Mouse (Mus musculus) naive thymus-derived CD4-positive, alpha-beta T cell, adult 2 months (primary cell): Measurements from ENCODE around the gene Kif14.
"Not testable (repeated sequence)": the region's sequence is repeated elsewhere in the genome, so short reads cannot be mapped to it uniquely, and the experiment has no call there.

Experiments
- DNase-seq: peaks from one replicate; pipeline ENCODE4 v3.0.0-alpha.2; 2011; ENCODE audit warnings: low read depth

Gene Kif14

DNA sequence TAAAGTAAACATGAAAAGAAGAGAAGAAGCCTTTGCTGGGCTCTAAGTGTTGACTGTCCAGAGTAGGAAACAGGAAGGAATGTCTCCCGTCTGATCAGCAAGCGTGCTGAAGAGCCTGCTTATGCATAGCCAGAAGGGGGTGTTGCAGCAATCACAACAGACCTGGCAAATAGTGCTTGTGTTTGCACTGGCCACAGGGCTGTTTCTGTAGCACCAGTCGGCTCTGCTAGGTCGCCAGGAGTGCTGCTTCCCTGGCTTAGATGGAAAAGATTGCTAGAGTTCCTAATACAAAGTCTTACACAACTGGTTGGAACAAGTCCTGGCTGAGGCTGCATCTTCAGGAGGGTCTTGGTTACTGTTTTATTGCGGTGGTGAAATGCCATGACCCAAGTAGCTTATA, 25.5 kb downstream of the Kif14 start:
- DNase-seq = no peak

DNA sequence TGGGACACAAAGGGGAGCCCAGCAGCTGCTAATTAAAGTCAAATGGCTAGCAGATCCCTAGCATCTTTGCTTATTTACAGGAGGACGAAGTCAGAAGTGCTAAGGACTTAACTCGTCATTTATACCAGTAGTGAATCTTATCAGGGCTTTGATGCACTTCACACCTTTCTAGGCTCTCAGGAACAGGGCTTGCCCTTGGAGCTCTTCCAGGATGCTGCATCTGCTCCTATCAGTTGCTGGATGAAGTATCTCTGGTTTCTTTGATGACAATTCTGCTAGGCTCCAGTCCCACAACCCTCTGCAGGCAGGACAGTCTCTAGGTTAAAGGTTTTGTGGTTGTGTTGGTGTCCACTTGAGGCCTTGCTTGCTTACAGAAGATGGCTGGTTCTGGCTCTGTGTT, 26.1 kb downstream of the Kif14 start:
- no peak for DNase-seq

DNA sequence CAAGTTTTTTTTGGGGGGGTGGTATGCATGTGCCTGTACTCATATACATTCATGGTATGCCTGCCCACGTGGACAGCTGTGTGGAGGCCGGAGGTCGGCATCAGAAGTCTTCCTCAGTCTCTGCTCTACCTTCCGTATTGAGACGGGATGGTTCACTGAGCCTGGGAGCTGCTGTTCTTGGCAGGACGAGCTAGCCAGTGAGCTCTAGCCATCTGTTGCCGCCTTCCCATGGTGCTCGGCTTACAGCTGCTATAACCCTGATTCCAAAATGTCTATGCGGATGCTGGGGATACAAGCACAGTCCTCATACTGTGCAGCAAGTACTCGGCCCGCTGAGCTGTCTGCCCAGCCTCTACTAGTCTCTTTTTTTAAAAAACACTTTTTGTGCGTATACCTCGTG, 33.2 kb downstream of the Kif14 start:
- no peak for DNase-seq

DNA sequence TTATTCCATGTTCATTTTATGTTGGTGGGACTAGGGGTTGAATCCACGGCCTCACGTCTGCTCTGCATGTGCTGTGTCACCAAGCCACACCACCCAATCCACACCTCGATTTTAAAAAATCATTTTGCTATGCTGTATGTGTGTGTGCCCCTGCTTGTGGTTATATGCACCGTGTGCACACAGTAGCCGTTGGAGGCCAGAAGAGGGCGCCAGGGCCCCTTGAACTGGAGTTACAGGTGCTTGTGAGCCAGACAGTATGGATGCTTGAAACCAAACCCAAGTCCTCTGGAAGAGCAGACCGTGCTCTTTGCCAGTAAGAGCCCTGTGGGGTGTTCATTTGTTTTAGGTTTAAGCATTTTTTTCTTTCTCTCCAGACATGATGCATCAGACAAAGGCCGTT, 36.8 kb downstream of the Kif14 start:
- DNase-seq = no peak

DNA sequence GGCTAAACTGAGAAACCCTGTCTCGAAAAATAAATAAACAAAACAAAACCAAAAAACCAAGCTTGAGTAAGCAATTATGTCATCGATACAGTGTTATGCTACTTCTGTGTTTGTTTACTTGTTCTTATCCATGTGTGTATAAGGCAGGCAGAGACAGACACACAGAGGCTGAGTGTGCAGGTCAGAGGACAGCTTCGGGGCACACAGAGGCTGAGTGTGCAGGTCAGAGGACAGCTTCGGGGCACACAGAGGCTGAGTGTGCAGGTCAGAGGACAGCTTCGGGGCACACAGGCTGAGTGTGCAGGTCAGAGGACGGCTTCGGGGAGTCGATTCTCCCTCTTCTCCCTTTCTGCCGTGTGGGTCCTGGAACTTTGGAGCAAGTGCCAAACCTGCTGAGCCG, 40.1 kb downstream of the Kif14 start:
- not testable (repeated sequence) for DNase-seq

DNA sequence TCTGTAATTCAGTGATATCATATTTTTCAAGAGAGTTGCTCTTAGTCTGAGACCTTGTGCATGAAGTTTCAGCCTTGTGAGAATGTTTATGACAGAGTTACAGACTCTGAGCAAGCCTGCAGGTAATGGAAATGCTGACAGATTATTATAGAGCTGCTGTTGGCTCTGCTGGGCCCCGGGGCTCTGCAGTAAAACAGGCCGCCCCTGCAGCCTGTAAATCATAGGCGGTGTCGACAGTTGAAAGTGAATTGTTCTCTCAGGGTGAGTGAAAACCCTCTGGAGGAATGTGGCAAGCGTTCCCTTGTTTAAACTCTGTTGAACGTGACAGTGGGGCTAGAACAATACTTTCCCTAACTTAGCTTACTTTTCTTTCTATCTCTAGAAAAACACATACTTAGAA, 46.2 kb downstream of the Kif14 start:
- no peak for DNase-seq

DNA sequence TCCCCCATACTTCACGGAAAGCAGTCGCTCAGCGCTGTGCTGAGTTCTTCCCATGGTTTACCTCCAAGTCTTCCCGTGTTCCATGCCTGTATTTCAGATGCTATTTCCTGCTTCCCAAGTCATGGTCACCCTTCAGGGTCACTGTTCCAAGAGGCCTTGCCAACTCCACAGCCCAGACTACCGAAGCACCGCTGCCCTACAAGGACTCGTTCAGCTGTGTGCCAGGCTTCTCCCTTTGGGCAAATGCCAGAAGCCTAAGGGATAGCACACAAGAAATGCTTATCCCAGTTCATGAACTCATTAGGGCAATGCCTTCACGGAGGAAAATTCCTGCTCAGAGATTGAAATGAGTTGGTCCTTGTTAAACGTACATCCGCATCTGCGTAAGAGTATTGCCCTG, 47.0 kb downstream of the Kif14 start:
- DNase-seq = no peak

DNA sequence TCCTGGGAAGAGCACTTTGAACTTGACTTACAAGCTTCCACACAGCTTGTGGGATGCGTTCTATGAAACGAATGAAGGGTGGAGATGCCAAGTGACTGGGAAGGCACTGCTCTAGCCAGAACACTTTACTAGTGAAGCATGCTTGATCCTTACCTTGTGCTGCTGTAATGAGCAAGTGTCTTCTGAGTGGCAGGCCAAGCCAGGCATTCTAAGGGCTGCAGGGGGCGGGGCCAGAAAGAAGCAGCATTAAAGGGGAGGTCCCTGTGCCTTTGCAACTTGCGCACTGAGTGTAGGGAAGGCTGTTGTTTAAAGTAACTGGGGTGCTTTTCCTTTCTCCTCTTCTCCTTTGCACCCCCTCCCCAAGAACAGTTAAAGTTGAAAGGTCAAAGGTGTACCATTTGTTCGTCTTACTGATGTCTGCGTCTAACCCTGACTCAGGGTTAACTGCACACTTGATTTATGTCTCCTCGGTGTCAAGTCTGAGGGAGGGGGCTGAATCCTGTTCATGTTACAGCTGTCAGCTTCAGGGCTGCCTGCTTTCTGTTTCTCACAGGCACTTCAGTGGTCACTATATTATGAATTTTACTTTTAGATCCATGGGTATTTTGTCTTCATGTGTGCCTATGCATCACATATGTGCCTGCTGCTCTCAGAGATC, 52.7 kb downstream of the Kif14 start:
- DNase-seq = no peak

DNA sequence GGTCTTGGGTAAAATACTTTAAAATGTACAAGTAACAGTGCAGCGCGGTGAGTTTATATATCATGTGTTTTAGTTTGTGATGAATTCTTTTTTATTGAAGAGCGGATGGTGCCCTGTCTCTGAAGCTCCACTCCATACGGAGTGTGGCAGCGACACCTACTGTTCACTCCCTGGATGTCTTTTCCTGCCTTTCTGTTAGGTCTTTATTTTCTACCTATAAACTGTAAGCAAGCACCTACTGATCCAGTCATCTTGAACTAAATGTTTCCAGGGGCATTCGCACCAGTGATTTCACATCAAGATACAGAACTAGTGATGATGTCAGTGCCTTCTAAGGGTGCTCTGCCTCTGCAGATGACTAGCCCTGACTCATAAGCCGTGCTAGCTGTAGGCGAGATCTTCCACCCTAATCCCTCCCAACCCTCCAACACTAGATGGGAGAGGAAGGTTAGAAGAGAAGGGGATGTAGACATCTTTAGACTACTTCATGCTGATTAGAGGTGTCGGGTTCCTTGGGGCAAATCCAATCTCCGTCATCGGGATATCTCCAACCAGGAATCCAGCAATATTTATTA, 55.3 kb downstream of the Kif14 start:
- DNase-seq = peak; percentile 14

DNA sequence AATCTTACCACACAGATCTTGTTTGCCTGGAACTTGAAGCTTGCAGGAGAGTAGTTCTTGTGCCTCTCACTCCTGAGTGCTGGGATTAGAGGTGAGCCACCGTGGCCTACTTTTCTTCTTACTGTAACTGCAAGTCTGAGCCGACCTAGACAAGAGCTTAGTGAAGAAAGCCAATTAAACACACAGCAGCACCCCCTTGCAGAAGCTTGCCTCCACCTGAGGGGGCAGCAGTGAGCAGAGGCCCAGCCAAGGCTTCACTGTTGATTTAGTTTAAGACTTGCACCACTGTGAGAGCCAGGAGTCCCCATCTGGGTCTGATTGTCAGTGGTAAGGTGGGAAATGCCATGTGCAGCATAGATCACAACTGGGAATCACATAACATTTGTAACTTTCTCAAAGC, 58.8 kb downstream of the Kif14 start:
- DNase-seq = peak; percentile 75

DNA sequence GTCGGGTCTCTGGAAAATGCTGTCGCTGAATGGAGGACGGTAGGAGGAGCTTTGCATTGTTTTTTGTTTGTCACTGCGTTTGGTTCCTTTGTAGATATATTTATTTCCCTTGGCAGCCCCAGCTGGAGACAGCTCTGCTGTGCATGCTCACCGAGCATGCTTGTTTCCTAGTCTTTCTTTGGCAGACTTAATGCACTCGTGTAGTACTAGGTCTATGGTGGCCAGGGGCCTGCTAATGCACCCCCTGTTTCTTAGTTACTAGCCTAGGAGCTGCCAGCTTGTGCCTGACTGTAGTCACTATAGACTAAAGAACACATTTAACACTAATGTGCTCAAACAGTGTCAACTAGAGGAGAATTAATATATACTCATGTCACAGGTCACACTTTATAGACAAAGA, 59.7 kb downstream of the Kif14 start:
- DNase-seq = no peak

DNA sequence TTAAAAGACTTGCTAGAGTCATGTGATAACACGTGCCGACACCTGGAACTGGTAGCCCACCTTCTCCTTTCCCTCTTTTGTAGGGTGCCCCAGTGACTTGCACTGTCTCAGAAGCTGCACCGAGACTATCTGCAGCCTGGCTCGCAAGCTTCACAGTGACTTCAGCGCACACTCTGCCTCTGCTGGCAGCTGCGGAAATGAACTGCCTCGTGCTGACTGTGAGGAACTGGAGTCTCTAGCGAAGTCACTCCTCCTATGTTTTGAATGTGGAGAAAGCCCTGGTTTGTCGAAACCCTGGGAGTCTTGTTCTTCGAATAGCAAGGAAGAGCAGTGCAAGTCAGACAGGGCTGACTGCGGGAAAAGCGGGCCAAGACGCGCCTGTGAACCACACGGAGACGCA, 61.0 kb downstream of the Kif14 start:
- no peak for DNase-seq

DNA sequence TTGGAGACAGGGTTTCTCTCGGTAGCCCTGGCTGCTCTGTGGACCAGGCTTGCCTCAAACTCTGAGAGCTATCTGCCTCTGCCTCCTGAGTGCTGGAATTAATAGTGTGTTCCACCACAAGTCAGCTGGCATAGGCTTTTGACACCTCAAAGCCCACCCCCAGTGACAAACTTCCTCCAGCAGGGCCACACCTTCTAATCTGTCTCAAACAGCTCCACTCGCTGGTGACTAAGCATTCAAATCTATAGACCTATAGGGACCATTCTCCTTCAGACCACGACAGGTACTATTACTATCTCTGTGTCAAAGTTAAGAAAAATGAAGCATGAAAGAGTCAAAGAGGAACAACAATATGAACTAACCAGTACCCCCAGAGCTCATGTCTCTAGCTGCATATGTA, 66.4 kb downstream of the Kif14 start:
- no peak for DNase-seq

DNA sequence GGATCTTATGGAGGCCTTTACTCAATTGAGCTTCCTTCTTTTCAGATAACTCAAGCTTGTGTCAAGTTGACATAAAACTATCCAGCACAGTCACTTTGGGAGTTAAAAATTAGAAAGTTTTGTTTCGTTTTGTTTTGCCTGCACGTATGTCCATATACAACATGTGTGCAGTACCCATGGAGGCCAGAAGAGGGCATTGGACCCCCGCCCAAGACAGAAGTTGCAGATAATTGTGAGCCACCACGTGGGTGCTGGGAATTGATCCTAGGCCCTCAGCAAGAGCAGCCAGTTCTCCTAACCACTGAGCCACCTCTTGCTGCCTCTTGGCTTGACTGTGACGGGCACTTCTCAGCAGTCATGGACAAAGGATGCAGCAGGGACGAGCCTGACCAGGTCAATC, 70.8 kb downstream of the Kif14 start:
- no peak for DNase-seq

DNA sequence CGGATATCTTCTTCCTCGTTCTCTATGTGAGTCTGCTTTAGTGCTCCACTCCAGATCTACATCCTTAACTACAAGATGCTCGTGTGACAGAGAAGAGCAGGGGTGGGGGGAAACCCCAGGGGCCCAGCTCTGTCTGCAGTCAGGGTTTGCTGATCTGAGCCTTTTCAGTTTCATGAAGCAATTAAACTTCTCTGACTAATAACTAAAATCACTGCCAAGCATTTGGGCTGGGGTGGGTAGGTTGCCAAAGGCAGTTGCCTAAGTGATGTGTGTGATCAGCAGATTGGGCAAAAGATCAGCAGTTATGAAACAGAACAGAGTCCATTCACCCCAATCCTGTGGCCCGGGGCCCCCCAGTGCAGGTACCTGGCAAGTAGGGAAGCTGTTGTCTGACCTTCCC, 72.1 kb downstream of the Kif14 start:
- no peak for DNase-seq

DNA sequence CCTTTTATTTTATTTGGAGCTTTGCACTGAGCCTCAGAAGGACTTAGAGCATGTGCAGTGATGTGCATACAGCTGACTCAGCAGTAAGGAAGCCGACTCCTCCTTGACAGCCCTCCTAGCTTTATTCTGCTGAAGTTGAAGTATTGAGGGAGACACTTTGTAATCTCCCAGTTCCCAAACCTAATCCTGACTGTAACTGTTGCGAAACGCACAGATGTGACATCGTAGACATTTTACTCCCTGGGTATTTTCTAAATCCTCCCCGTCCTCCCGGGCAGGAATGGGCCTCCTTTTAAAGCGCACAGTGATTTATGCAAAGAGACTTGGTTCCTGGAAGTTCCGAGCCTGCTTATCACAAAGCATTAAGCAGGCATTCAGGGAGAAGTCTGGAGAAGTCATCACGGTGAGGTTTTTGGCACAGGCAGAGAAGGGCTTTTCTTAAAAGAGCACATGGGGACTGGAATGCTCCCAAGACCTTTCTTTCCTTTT, 74.3 kb downstream of the Kif14 start:
- no peak for DNase-seq

DNA sequence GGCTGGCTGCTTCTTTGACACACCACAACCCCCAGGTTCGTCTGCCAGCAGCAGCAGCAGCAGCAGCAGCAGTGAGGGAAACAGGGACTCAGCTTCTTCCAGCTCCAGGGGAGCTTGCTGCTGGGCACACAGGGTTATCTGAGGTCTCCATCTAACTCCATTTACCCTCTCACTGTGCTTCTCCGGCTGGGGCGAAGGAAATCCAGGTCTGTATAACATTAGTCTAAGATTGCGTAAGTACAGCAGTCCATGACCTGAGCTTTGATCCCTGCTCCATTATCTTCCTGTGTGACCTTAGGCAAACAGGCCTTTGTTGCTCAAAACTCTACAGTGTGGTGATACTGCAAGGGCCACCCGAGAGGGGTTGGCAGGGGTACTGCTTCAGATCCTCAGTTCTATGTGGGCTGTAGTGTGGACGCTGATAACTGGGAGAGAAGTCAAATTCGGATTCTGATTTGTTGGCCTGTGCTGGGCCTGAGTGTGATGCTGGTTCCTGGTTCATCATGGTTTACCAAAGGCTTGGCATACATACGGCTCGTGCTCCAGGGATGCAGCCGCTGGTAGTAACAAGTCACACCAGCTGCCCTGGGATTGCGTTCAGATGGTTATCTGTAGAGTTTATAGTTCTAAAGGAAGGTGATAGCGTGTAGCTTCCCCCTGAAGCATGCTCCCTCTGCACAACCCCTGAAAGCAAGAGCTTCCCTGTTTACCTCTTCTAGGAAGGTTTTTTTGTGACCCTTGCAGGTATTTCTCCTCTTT, 75.7 kb downstream of the Kif14 start:
- no peak for DNase-seq

DNA sequence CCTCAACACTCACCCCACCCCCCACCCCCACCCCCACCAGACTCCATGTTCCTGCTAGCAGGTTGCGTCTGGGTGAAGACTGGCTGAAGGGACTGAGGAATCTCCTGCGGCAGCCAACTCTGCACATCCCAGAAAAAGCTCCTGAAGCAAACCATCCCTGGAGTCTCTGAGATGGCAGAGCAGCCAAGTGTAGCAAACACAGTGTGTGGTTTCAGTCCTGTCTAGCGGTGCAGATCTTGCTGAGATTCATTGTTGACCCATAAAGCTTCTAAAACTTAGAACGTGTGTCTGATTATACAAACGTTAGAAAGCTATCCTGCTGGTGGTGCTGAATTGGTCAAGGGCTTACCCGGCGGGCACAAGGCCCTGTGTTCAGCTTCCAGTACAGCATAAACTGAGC, 77.8 kb downstream of the Kif14 start:
- no peak for DNase-seq

DNA sequence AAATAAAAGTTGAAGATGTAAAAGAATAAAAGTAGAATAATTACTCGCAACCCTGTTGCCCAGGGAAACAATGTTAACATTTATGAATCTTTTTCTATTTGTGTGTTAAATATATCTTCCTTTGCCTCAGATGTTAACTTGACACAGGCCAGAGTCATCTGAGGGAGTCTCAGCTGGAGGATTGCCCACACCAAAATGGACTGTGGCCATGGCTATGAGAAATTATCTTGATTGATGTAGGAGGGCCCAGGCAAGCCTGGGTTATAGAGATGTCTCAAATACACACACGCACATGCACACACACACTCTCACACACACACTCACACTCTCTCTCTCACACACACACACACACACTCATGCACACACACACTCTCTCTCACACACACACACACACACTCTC, 80.9 kb downstream of the Kif14 start:
- no peak for DNase-seq

DNA sequence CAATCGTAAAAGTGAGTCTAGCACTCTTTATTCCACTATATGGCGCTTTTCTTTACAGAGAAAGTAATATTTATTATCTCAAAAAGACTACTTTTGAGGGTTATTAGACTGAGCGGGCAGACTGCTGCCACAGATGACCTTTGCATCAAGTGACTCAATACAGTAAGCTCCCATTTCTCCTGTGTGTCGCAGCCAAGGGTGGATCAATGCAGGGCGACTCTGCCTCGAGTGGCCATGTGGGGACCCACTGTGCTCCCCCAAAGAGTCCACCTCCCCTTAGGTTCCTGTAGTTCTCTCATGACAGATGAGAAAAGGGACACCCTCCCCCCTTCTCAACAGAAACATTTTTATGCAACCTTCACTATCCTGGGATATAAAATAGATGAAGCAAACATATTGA, 84.1 kb downstream of the Kif14 start:
- no peak for DNase-seq

DNA sequence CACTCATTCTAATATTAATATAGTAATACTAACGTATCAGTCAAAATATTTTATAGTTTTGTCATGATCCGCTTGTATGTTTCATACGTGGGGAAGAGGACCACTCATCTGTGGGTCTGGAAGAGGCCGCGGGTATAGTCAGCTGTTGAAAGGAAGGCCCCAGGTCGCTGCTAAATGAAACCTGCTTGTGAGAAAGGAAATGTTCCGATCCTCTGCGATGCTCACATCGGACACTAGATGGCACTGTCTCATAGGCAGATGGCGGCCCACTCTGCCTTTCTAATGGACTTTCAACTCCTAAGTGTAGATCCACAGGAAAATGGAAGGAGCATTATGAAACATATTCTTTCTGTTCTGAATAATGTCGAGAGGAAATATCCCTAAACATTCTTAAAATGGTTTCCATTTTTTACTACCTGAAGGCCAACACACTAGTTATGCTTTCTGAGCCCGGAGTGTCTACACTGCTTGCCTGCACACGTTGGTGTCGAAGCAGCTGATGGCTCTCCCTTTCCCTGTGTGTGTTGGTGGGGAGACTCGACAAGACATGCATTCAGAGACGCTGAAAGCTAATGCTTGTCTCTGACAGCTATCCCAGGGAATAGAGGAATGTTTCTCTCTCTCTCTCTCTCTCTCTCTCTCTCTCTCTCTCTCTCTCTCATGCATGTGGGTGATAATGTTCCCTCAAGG, 84.9 kb downstream of the Kif14 start:
- DNase-seq = peak; percentile 87

DNA sequence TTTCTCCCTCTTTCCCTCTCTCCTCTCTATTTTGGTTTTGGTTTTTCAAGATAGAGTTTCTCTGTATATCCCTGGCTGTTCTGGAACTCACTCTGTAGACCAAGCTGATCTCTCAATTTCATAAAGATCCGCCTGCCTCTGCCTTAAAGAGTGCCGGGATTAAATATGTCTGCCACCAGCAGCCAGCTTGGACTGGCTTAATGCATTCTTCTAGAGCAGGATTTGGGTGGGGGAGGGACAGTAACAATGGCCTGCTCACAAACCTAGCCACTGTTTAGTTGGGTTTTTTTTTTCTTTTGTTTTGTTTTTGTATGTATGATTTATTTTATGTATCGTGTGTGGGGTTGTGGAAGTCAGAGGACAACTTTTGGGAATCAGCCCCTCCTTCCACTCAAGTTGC, 88.5 kb downstream of the Kif14 start:
- no peak for DNase-seq

DNA sequence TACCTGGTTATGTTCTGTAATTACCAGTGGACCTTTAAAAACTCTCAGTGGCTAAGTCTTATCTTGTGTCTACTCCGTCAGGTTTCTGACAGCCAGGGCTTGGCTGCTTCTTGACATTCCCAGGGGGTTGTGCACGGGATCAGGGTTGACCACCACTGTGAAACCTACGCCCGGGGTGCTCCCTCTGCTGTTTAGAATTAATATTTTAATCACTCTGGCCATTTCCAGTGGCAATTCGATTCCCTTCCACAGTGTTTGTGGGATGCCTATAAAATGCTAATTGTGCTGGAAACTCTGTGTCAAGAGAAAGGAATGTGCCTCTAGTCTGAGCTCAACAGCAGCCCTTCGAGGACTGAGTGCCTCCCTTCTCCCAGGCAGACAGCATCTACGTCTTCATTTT, 89.7 kb downstream of the Kif14 start:
- DNase-seq = no peak
